Mouse (Mus musculus) E14TG2a.4 (cell line): ENCODE measurements around the gene Blvra.

ENCODE experiments used
- CTCF ChIP-seq: conservative IDR thresholded peaks from 2 replicates; pipeline ENCODE4 v1.5.1; 2014; ENCODE audit warnings: low read length
- POU5F1 ChIP-seq: IDR thresholded peaks from 2 replicates; pipeline ENCODE4 v1.6.1; 2014; ENCODE audit warnings: low read length, borderline replicate concordance

- TF ChIP-seq CTCF (no peak), POU5F1 (no peak)
These were observed 58.5 kb downstream of the Blvra start for GRCm38 (mm10) chr2:127128926-127129325.
